ENCODE assay signal across 11 mouse cellular contexts in the genomic region with DNA sequence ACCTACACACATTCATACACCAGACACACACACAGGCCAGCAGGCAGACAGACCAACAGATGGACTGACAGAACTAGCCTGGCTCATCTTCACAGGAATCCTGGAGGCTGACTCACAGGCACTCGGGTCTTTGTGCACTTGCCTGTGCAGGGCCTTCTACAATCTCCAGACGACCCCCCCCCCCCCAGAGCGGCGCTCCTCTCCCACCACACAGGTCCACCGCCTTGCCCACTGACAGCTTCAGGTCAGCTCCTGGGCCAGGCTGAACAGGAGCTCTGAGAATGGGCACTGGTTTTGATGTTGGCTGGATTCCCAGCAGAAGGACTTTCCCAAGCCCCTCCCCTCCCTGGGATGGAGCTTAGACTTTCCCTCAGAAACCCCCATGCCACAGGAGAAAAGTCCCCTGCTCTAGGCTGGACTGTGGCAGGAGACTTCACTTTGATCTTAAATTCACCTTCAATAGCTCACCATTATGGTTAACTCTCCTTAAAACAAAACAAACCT. TPM values are rescaled to one million over a fixed set of nuclear protein-coding genes. Genes with fewer than 3 reads are reported as not detected.
DNase-seq lines count a peak whose midpoint lies in the region; ATAC-seq lines count a peak whose summit lies in the region.
"Had no signal": no experiment of that assay in that cellular context is flagged by ENCODE, and none has a peak within 500 bp of the region (broad histone marks: within the 10 kb centered on the region; RNA-seq: fewer than 3 reads in every experiment).

No protein-coding gene starts in this region.

- H3K4me2 ChIP-seq in lung, embryonic 16.5 days (ENCODE audit: low read depth, low read length), result no peak overlapping the region; the same call in 1 of the 2 replicates
- no peak overlapping the region for H3K4me2 ChIP-seq in embryonic facial prominence, embryonic 13.5 days
- H3K4me2 ChIP-seq in liver, embryonic 13.5 days, result peak overlapping the region; percentile 38
- H3K4me2 ChIP-seq: neural tube, embryonic 15.5 days had no signal

- H3K9me3 ChIP-seq in lung, embryonic 16.5 days (ENCODE audit: control insufficient read depth, low read length), result no peaks in the 10 kb centered on the region
- H3K9me3 ChIP-seq in embryonic facial prominence, embryonic 13.5 days, result no peaks in the 10 kb centered on the region
- no peaks in the 10 kb centered on the region for H3K9me3 ChIP-seq in liver, embryonic 13.5 days (replicated peaks)
- H3K9me3 ChIP-seq: neural tube, embryonic 15.5 days had no signal

- WGBS in lung, embryonic 16.5 days, result 18% methylated on average over 5 of the region's 5 CpGs
- 48% methylated on average over 5 of the region's 5 CpGs for WGBS in embryonic facial prominence, embryonic 13.5 days
- WGBS in liver, embryonic 13.5 days (ENCODE audit: insufficient replicate concordance), result 29% methylated on average over 5 of the region's 5 CpGs

- no peak overlapping the region for H3K4me3 ChIP-seq in lung, embryonic 16.5 days (ENCODE audit: low read length)
- H3K4me3 ChIP-seq in embryonic facial prominence, embryonic 13.5 days, result no peak overlapping the region
- H3K4me3 ChIP-seq in liver, embryonic 13.5 days (replicated peaks), result peak overlapping the region; percentile 13; the same call in 1 of the 2 replicates
- H3K4me3 ChIP-seq: neural tube, embryonic 15.5 days had no signal

- H3K27me3 ChIP-seq in lung, embryonic 16.5 days (ENCODE audit: control insufficient read depth, insufficient read depth, low read depth, low read length), result no peaks in the 10 kb centered on the region
- H3K27me3 ChIP-seq in embryonic facial prominence, embryonic 13.5 days, result no peaks in the 10 kb centered on the region
- peaks cover 11% of the 10 kb centered on the region for H3K27me3 ChIP-seq in liver, embryonic 13.5 days

- peaks cover 23% of the 10 kb centered on the region for H3K36me3 ChIP-seq in lung, embryonic 16.5 days (ENCODE audit: control insufficient read depth, insufficient read depth, low read length)
- peaks cover 21% of the 10 kb centered on the region for H3K36me3 ChIP-seq in embryonic facial prominence, embryonic 13.5 days
- H3K36me3 ChIP-seq in liver, embryonic 13.5 days, result peaks cover 17% of the 10 kb centered on the region
- H3K36me3 ChIP-seq: neural tube, embryonic 15.5 days had no signal

- H3K4me1 ChIP-seq in lung, embryonic 16.5 days (replicated peaks; ENCODE audit: control insufficient read depth, insufficient read depth, low read length), result peaks cover 61% of the 10 kb centered on the region
- H3K4me1 ChIP-seq in embryonic facial prominence, embryonic 13.5 days, result peaks cover 54% of the 10 kb centered on the region
- peaks cover 67% of the 10 kb centered on the region for H3K4me1 ChIP-seq in liver, embryonic 13.5 days (replicated peaks)

- peak; percentile 51 for DNase-seq in cerebellum, adult 9-11 months
- DNase-seq in cerebellum, postnatal 4 days (ENCODE audit: low spot score in 2 of 2), result no peak
- no peak for DNase-seq in lung, adult 18-20 months
- no peak for DNase-seq in liver, embryonic 13.5 days
- no peak for DNase-seq in frontal cortex, postnatal 10 days (ENCODE audit: low spot score in 2 of 2)
- DNase-seq in adrenal gland, postnatal 4 days (ENCODE audit: low spot score in 2 of 2), result no peak
- DNase-seq: gastrocnemius, postnatal 10 days had no signal

- H3K9ac ChIP-seq in lung, embryonic 16.5 days (ENCODE audit: low read length), result 0 out of 2 replicates have a peak overlapping the region, but pooled peaks have one; percentile 4
- 0 out of 2 replicates have a peak overlapping the region, but pooled peaks have one; percentile 4 for H3K9ac ChIP-seq in embryonic facial prominence, embryonic 13.5 days
- peak overlapping the region; percentile 26; the same call in 1 of the 2 replicates for H3K9ac ChIP-seq in liver, embryonic 13.5 days
- H3K9ac ChIP-seq: neural tube, embryonic 15.5 days had no signal

- 0 out of 2 replicates have a peak overlapping the region, but pooled peaks have one; percentile 12 for H3K27ac ChIP-seq in lung, embryonic 16.5 days (ENCODE audit: low read length)
- H3K27ac ChIP-seq in embryonic facial prominence, embryonic 13.5 days, result no peak overlapping the region; the same call in 1 of the 2 replicates
- peak overlapping the region; percentile 32 for H3K27ac ChIP-seq in liver, embryonic 13.5 days
- H3K27ac ChIP-seq: neural tube, embryonic 15.5 days had no signal

- ATAC-seq in lung, embryonic 16.5 days (ENCODE audit: low read depth), result no peak
- ATAC-seq in embryonic facial prominence, embryonic 13.5 days (ENCODE audit: insufficient number of reproducible peaks, insufficient read depth, low FRiP score, low TSS enrichment, low read depth), result no peak
- ATAC-seq in liver, embryonic 13.5 days (ENCODE audit: low read depth), result no peak

RNA-seq across cellular contexts. Expression of gene Csrnp1, which starts 6.8 kb away (rescaled TPM):
- 9.6 and 9.8 TPM in 2 replicates for polyA plus RNA-seq in lung, embryonic 16.5 days (2015; fragmentation: Nextera tagmentation; extraction: Ambion mirVana)
- polyA plus RNA-seq in embryonic facial prominence, embryonic 13.5 days (2015; fragmentation: Nextera tagmentation; extraction: Ambion mirVana), result 3.3 and 4.5 TPM in 2 replicates
- 1.2 and 1.3 TPM in 2 replicates for polyA plus RNA-seq in liver, embryonic 13.5 days (2015; fragmentation: Nextera tagmentation; extraction: Ambion mirVana)
- 10 to 100 TPM; 18.0 to 18.1 TPM for total RNA-seq in adrenal gland, postnatal 4 days (2021)

RNA-seq across cellular contexts. Expression of gene Ttc21a, which starts 40.2 kb away (rescaled TPM):
- 1.3 and 2.1 TPM in 2 replicates for polyA plus RNA-seq in lung, embryonic 16.5 days (2015; fragmentation: Nextera tagmentation; extraction: Ambion mirVana)
- 0.28 and 0.54 TPM in 2 replicates for polyA plus RNA-seq in embryonic facial prominence, embryonic 13.5 days (2015; fragmentation: Nextera tagmentation; extraction: Ambion mirVana)
- 0.08 and 0.09 TPM in 2 replicates for polyA plus RNA-seq in liver, embryonic 13.5 days (2015; fragmentation: Nextera tagmentation; extraction: Ambion mirVana)
- total RNA-seq in adrenal gland, postnatal 4 days (2021), result under 1 TPM; 0.34 TPM
- total RNA-seq: MEL had no signal

RNA-seq across cellular contexts. Expression of gene Gorasp1, which starts 40.2 kb away (rescaled TPM):
- 29.8 and 35.7 TPM in 2 replicates for polyA plus RNA-seq in lung, embryonic 16.5 days (2015; fragmentation: Nextera tagmentation; extraction: Ambion mirVana)
- polyA plus RNA-seq in embryonic facial prominence, embryonic 13.5 days (2015; fragmentation: Nextera tagmentation; extraction: Ambion mirVana), result 28.0 and 31.9 TPM in 2 replicates
- polyA plus RNA-seq in liver, embryonic 13.5 days (2015; fragmentation: Nextera tagmentation; extraction: Ambion mirVana), result 10.4 and 12.6 TPM in 2 replicates
- 10 to 100 TPM; 26.9 to 27.1 TPM for total RNA-seq in adrenal gland, postnatal 4 days (2021)

RNA-seq across cellular contexts. Expression of gene Xirp1, which starts 45.8 kb away (rescaled TPM):
- polyA plus RNA-seq in lung, embryonic 16.5 days (2015; fragmentation: Nextera tagmentation; extraction: Ambion mirVana), result 1.3 and 1.6 TPM in 2 replicates
- 0.14 and 0.22 TPM in 2 replicates for polyA plus RNA-seq in embryonic facial prominence, embryonic 13.5 days (2015; fragmentation: Nextera tagmentation; extraction: Ambion mirVana)
- polyA plus RNA-seq in liver, embryonic 13.5 days (2015; fragmentation: Nextera tagmentation; extraction: Ambion mirVana), result 0.01 and 0.14 TPM in 2 replicates
- total RNA-seq in adrenal gland, postnatal 4 days (2021), result 1 to 10 TPM; 2.2 to 5.6 TPM
- total RNA-seq: MEL had no signal
